Mouse (Mus musculus): Measurements from ENCODE around the gene Eps8. TPM values are rescaled to one million over a fixed set of nuclear protein-coding genes. Genes with fewer than 3 reads are reported as not detected.

The Eps8 gene
- polyA plus RNA-seq, 1 experiment from 2014 or later, result 61.3 TPM

- Histone ChIP-seq H3K36me3 (ENCODE audit: control insufficient read depth, insufficient read depth, low read length) (no peaks in the 10 kb centered on the region), H3K4me1 (replicated peaks; ENCODE audit: control insufficient read depth, insufficient read depth, low read length) (no peaks in the 10 kb centered on the region), H3K4me2 (ENCODE audit: low read length) (no peak overlapping the region), H3K4me3 (ENCODE audit: low read depth, low read length) (no peak overlapping the region), H3K9ac (ENCODE audit: low read length) (no peak overlapping the region), H3K27me3 (replicated peaks; ENCODE audit: control insufficient read depth, insufficient read depth, low read length) (no peaks in the 10 kb centered on the region), H3K27ac (ENCODE audit: low read depth) (no peak overlapping the region), H3K9me3 (ENCODE audit: control insufficient read depth, low read length) (no peaks in the 10 kb centered on the region)
- ATAC-seq (replicated peaks; ENCODE audit: low FRiP score, low TSS enrichment, low read depth) (no peak), DNase-seq (ENCODE audit: low spot score) (no peak)
- 83% methylated on average over 13 of the region's 13 CpGs for whole genome bisulfite sequencing
Observed at GRCm38 (mm10) chr6:137558840-137559239, 95.8 kb downstream of the Eps8 start.

- Histone ChIP-seq H3K4me3 (ENCODE audit: low read depth, low read length) (no peak overlapping the region), H3K9ac (ENCODE audit: low read length) (no peak overlapping the region), H3K4me1 (replicated peaks; ENCODE audit: control insufficient read depth, insufficient read depth, low read length) (no peaks in the 10 kb centered on the region), H3K9me3 (ENCODE audit: control insufficient read depth, low read length) (no peaks in the 10 kb centered on the region), H3K36me3 (ENCODE audit: control insufficient read depth, insufficient read depth, low read length) (no peaks in the 10 kb centered on the region), H3K27me3 (replicated peaks; ENCODE audit: control insufficient read depth, insufficient read depth, low read length) (no peaks in the 10 kb centered on the region), H3K27ac (ENCODE audit: low read depth) (no peak overlapping the region), H3K4me2 (ENCODE audit: low read length) (no peak overlapping the region)
- DNase-seq (ENCODE audit: low spot score) (no peak), ATAC-seq (replicated peaks; ENCODE audit: low FRiP score, low TSS enrichment, low read depth) (no peak)
- WGBS, result 56% methylated on average over 2 of the region's 2 CpGs
Observed at GRCm38 (mm10) chr6:137557671-137558070, 97.0 kb downstream of the Eps8 start.

GRCm38 (mm10) chr6:137557159-137557558 lies 97.5 kb downstream of the Eps8 start:
- WGBS, result 90% methylated on average over 4 of the region's 4 CpGs

GRCm38 (mm10) chr6:137556636-137557035 lies 98.0 kb downstream of the Eps8 start:
- Histone ChIP-seq H3K9me3 (ENCODE audit: control insufficient read depth, low read length) (no peaks in the 10 kb centered on the region), H3K9ac (ENCODE audit: low read length) (no peak overlapping the region), H3K27me3 (replicated peaks; ENCODE audit: control insufficient read depth, insufficient read depth, low read length) (no peaks in the 10 kb centered on the region), H3K27ac (ENCODE audit: low read depth) (no peak overlapping the region), H3K4me2 (ENCODE audit: low read length) (no peak overlapping the region), H3K4me1 (replicated peaks; ENCODE audit: control insufficient read depth, insufficient read depth, low read length) (no peaks in the 10 kb centered on the region), H3K36me3 (ENCODE audit: control insufficient read depth, insufficient read depth, low read length) (no peaks in the 10 kb centered on the region), H3K4me3 (ENCODE audit: low read depth, low read length) (no peak overlapping the region)
- no peak for ATAC-seq (replicated peaks; ENCODE audit: low FRiP score, low TSS enrichment, low read depth)
- WGBS, result 83% methylated on average over 5 of the region's 5 CpGs
- no peak for DNase-seq (ENCODE audit: low spot score)

More at GRCm38 (mm10) chr6:137557159-137557558, 97.5 kb downstream of the Eps8 start:
- Histone ChIP-seq H3K36me3 (ENCODE audit: control insufficient read depth, insufficient read depth, low read length) (no peaks in the 10 kb centered on the region), H3K27me3 (replicated peaks; ENCODE audit: control insufficient read depth, insufficient read depth, low read length) (no peaks in the 10 kb centered on the region), H3K4me2 (ENCODE audit: low read length) (no peak overlapping the region), H3K9ac (ENCODE audit: low read length) (no peak overlapping the region), H3K4me1 (replicated peaks; ENCODE audit: control insufficient read depth, insufficient read depth, low read length) (no peaks in the 10 kb centered on the region), H3K9me3 (ENCODE audit: control insufficient read depth, low read length) (no peaks in the 10 kb centered on the region), H3K27ac (ENCODE audit: low read depth) (no peak overlapping the region), H3K4me3 (ENCODE audit: low read depth, low read length) (no peak overlapping the region)
- ATAC-seq (replicated peaks; ENCODE audit: low FRiP score, low TSS enrichment, low read depth) (no peak), DNase-seq (ENCODE audit: low spot score) (no peak)

DNA sequence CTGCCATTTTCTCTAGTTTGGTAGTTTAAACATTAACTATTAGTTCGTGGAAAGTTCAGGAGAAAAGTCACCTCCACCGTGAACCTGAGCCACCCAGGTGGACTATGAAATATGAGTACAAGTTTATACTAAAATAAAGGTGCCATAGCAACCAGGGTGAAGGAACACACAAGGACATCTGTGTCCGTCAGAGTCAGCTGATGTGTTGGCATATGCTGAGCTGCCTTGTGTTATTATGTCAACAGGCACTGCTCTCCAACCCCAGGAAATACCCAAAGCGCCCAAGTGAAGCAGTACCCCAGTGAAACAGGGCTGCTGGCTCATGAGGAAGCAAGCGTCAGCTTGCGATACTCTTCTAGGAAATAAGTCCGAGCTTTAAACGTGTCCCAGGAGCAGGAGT lies 104.5 kb downstream of the Eps8 start:
- Histone ChIP-seq H3K27ac (ENCODE audit: low read depth) (peak overlapping the region; percentile 23; the same call in 1 of the 2 replicates), H3K36me3 (ENCODE audit: control insufficient read depth, insufficient read depth, low read length) (no peaks in the 10 kb centered on the region), H3K4me1 (replicated peaks; ENCODE audit: control insufficient read depth, insufficient read depth, low read length) (no peaks in the 10 kb centered on the region), H3K9me3 (ENCODE audit: control insufficient read depth, low read length) (no peaks in the 10 kb centered on the region), H3K9ac (ENCODE audit: low read length) (no peak overlapping the region), H3K4me3 (ENCODE audit: low read depth, low read length) (no peak overlapping the region), H3K4me2 (ENCODE audit: low read length) (no peak overlapping the region), H3K27me3 (replicated peaks; ENCODE audit: control insufficient read depth, insufficient read depth, low read length) (no peaks in the 10 kb centered on the region)
- peak; percentile 75 for ATAC-seq (replicated peaks; ENCODE audit: low FRiP score, low TSS enrichment, low read depth)
- DNase-seq (ENCODE audit: low spot score), result no peak
- 54% methylated on average over 8 of the region's 8 CpGs for WGBS

DNA sequence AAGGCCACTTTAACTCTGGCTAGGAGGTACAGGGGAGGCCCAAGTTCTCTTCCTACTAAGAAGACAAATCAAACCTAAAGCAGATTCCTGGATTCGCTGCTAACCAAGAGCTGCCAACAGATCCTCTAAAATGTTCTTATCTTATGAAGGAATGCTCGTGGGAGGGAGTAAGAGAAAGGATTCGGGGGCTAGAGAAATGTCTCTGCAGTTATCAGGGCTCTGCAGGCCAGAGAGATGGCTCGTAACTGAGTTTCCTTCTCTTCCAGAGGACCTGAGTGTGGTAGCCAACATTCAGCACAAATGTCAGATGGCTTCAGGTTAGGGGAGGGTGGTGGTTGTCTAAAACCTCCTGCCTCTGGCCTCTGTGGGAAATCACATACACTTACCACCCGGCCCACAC lies 106.1 kb downstream of the Eps8 start:
- H3K27ac ChIP-seq (ENCODE audit: low read depth), result no peak overlapping the region
- DNase-seq (ENCODE audit: low spot score) (no peak), ATAC-seq (replicated peaks; ENCODE audit: low FRiP score, low TSS enrichment, low read depth) (no peak)
- no peak overlapping the region for H3K4me2 ChIP-seq (ENCODE audit: low read length)
- H3K4me1 ChIP-seq (replicated peaks; ENCODE audit: control insufficient read depth, insufficient read depth, low read length), result no peaks in the 10 kb centered on the region
- no peaks in the 10 kb centered on the region for H3K36me3 ChIP-seq (ENCODE audit: control insufficient read depth, insufficient read depth, low read length)
- H3K9ac ChIP-seq (ENCODE audit: low read length), result no peak overlapping the region
- no peaks in the 10 kb centered on the region for H3K9me3 ChIP-seq (ENCODE audit: control insufficient read depth, low read length)
- H3K27me3 ChIP-seq (replicated peaks; ENCODE audit: control insufficient read depth, insufficient read depth, low read length), result no peaks in the 10 kb centered on the region
- no peak overlapping the region for H3K4me3 ChIP-seq (ENCODE audit: low read depth, low read length)
- WGBS, result 63% methylated on average over 5 of the region's 5 CpGs

GRCm38 (mm10) chr6:137547555-137547954 lies 107.1 kb downstream of the Eps8 start:
- ATAC-seq (replicated peaks; ENCODE audit: low FRiP score, low TSS enrichment, low read depth) (no peak), DNase-seq (ENCODE audit: low spot score) (no peak)
- no peak overlapping the region for H3K4me2 ChIP-seq (ENCODE audit: low read length)
- no peaks in the 10 kb centered on the region for H3K9me3 ChIP-seq (ENCODE audit: control insufficient read depth, low read length)
- no peak overlapping the region for H3K27ac ChIP-seq (ENCODE audit: low read depth)
- H3K4me3 ChIP-seq (ENCODE audit: low read depth, low read length), result no peak overlapping the region
- H3K36me3 ChIP-seq (ENCODE audit: control insufficient read depth, insufficient read depth, low read length), result no peaks in the 10 kb centered on the region
- H3K9ac ChIP-seq (ENCODE audit: low read length), result no peak overlapping the region
- H3K27me3 ChIP-seq (replicated peaks; ENCODE audit: control insufficient read depth, insufficient read depth, low read length), result no peaks in the 10 kb centered on the region
- peaks cover 8% of the 10 kb centered on the region for H3K4me1 ChIP-seq (replicated peaks; ENCODE audit: control insufficient read depth, insufficient read depth, low read length)
- WGBS, result 75% methylated on average over 2 of the region's 2 CpGs

- Histone ChIP-seq H3K27me3 (replicated peaks; ENCODE audit: control insufficient read depth, insufficient read depth, low read length) (no peaks in the 10 kb centered on the region), H3K27ac (ENCODE audit: low read depth) (no peak overlapping the region), H3K4me2 (ENCODE audit: low read length) (no peak overlapping the region), H3K9ac (ENCODE audit: low read length) (no peak overlapping the region), H3K4me3 (ENCODE audit: low read depth, low read length) (no peak overlapping the region), H3K36me3 (ENCODE audit: control insufficient read depth, insufficient read depth, low read length) (no peaks in the 10 kb centered on the region), H3K9me3 (ENCODE audit: control insufficient read depth, low read length) (no peaks in the 10 kb centered on the region), H3K4me1 (replicated peaks; ENCODE audit: control insufficient read depth, insufficient read depth, low read length) (peaks cover 12% of the 10 kb centered on the region)
- ATAC-seq (replicated peaks; ENCODE audit: low FRiP score, low TSS enrichment, low read depth) (no peak), DNase-seq (ENCODE audit: low spot score) (no peak)
- WGBS, result 95% methylated on average over 6 of the region's 6 CpGs
Observed at GRCm38 (mm10) chr6:137546101-137546500, 108.6 kb downstream of the Eps8 start.

- no peak for ATAC-seq (replicated peaks; ENCODE audit: low FRiP score, low TSS enrichment, low read depth)
- DNase-seq (ENCODE audit: low spot score), result no peak
- H3K9ac ChIP-seq (ENCODE audit: low read length), result no peak overlapping the region
- H3K27ac ChIP-seq (ENCODE audit: low read depth), result no peak overlapping the region
- WGBS, result 92% methylated on average over 3 of the region's 3 CpGs
- no peaks in the 10 kb centered on the region for H3K36me3 ChIP-seq (ENCODE audit: control insufficient read depth, insufficient read depth, low read length)
- H3K27me3 ChIP-seq (replicated peaks; ENCODE audit: control insufficient read depth, insufficient read depth, low read length), result no peaks in the 10 kb centered on the region
- H3K4me3 ChIP-seq (ENCODE audit: low read depth, low read length), result no peak overlapping the region
- peaks cover 12% of the 10 kb centered on the region for H3K4me1 ChIP-seq (replicated peaks; ENCODE audit: control insufficient read depth, insufficient read depth, low read length)
- no peaks in the 10 kb centered on the region for H3K9me3 ChIP-seq (ENCODE audit: control insufficient read depth, low read length)
- H3K4me2 ChIP-seq (ENCODE audit: low read length), result no peak overlapping the region
Observed at GRCm38 (mm10) chr6:137545341-137545740, 109.3 kb downstream of the Eps8 start.

All from intestine, embryonic 14.5 days (tissue).